Mouse (Mus musculus) bone marrow, adult 2 months (tissue): ENCODE data around the gene Myo16. TPM values are rescaled to one million over a fixed set of nuclear protein-coding genes. Genes with fewer than 3 reads are reported as not detected.

Experiments
- H3K27ac ChIP-seq: fragments of 200-500 bp; 2 replicates; pipeline ENCODE4 v1.5.1; 2012; ENCODE audit warnings: low read depth, mild to moderate bottlenecking, control low read depth, inconsistent platforms, low read length; ENCODE audit not compliant: control insufficient read depth, poor library complexity, insufficient read depth
- H3K4me1 ChIP-seq: fragments of 200-500 bp; 2 replicates; pipeline ENCODE4 v1.6.1; 2011; ENCODE audit warnings: low read length; ENCODE audit not compliant: control insufficient read depth, insufficient read depth
- H3K4me3 ChIP-seq: fragments of 200-500 bp; replicated peaks from 2 replicates; pipeline ENCODE3; 2011; ENCODE audit warnings: mild to moderate bottlenecking, low read depth, low read length, control low read depth; ENCODE audit not compliant: control insufficient read depth
- CTCF ChIP-seq: fragments of 200-500 bp; IDR thresholded peaks from 2 replicates; pipeline ENCODE4 v1.5.1; 2011; ENCODE audit warnings: low read length, control low read depth; ENCODE audit not compliant: control insufficient read depth, insufficient read depth
- POLR2A ChIP-seq: fragments of 200-500 bp; IDR thresholded peaks from 2 replicates; pipeline ENCODE4 v1.6.1; 2011; ENCODE audit warnings: low read depth, mild to moderate bottlenecking, control low read depth, low read length, borderline replicate concordance; ENCODE audit not compliant: control insufficient read depth
- WGBS: fragments of 180-500 bp; shearing (Covaris S2); methylation state at CpG from one replicate; pipeline ENCODE4 v1.1.7; 2018; 5-methylcytosine and 5-hydroxymethylcytosine counted together
- polyA plus RNA-seq: library from polyadenylated mRNA; stranded (reverse); fragments of >200 nt; gene quantifications from 2 replicates; pipeline ENCODE4 v1.2.4, GENCODE M21; 2011; ENCODE audit warnings: low replicate concordance; ENCODE audit not compliant: missing spikeins, insufficient read depth, insufficient read length

Myo16 gene
- polyA plus RNA-seq, 1 experiment: not detected

- TF ChIP-seq POLR2A (no peak), CTCF (no peak)
- Histone ChIP-seq H3K4me3 (no peak overlapping the region), H3K4me1 (no peaks in the 10 kb centered on the region), H3K27ac (no peak overlapping the region)
- 82% methylated on average over 4 of the region's 4 CpGs for WGBS
Observed at GRCm38 (mm10) chr8:10358711-10359110, 205.0 kb downstream of the Myo16 start.

GRCm38 (mm10) chr8:10362949-10363348 is 209.2 kb downstream of the Myo16 start:
- Histone ChIP-seq H3K4me1 (no peaks in the 10 kb centered on the region), H3K4me3 (no peak overlapping the region), H3K27ac (no peak overlapping the region)
- WGBS: 72% methylated on average over 2 of the region's 2 CpGs
- TF ChIP-seq CTCF (no peak), POLR2A (no peak)

GRCm38 (mm10) chr8:10363654-10364406 is 210.1 kb downstream of the Myo16 start:
- TF ChIP-seq CTCF (no peak), POLR2A (no peak)
- 59% methylated on average over 13 of the region's 13 CpGs for WGBS
- H3K27ac ChIP-seq: no peak overlapping the region
- H3K4me1 ChIP-seq: no peaks in the 10 kb centered on the region
- H3K4me3 ChIP-seq: no peak overlapping the region

- no peak overlapping the region for H3K27ac ChIP-seq
- WGBS: 89% methylated on average over 9 of the region's 9 CpGs
- H3K4me1 ChIP-seq: no peaks in the 10 kb centered on the region
- H3K4me3 ChIP-seq: no peak overlapping the region
- TF ChIP-seq CTCF: no peak
- TF ChIP-seq POLR2A: no peak
Observed at GRCm38 (mm10) chr8:10366141-10366540, 212.4 kb downstream of the Myo16 start.

GRCm38 (mm10) chr8:10372571-10372970 is 218.9 kb downstream of the Myo16 start:
- Histone ChIP-seq H3K27ac (no peak overlapping the region), H3K4me3 (no peak overlapping the region), H3K4me1 (no peaks in the 10 kb centered on the region)
- 79% methylated on average over 2 of the region's 2 CpGs for WGBS
- TF ChIP-seq POLR2A (no peak), CTCF (no peak)

- TF ChIP-seq CTCF (no peak), POLR2A (no peak)
- WGBS: 45% methylated on average over 1 of the region's 1 CpGs
- Histone ChIP-seq H3K4me1 (no peaks in the 10 kb centered on the region), H3K4me3 (no peak overlapping the region), H3K27ac (no peak overlapping the region)
Observed at GRCm38 (mm10) chr8:10387143-10387542, 233.4 kb downstream of the Myo16 start.

GRCm38 (mm10) chr8:10391096-10391683 is 237.5 kb downstream of the Myo16 start:
- 79% methylated on average over 7 of the region's 7 CpGs for WGBS
- H3K27ac ChIP-seq: no peak overlapping the region
- no peak for TF ChIP-seq POLR2A
- no peak for TF ChIP-seq CTCF

GRCm38 (mm10) chr8:10391913-10392312 is 238.2 kb downstream of the Myo16 start:
- Histone ChIP-seq H3K4me3 (no peak overlapping the region), H3K4me1 (no peaks in the 10 kb centered on the region), H3K27ac (no peak overlapping the region)
- 52% methylated on average over 6 of the region's 6 CpGs for WGBS
- TF ChIP-seq POLR2A (no peak), CTCF (no peak)

More at GRCm38 (mm10) chr8:10391096-10391683, 237.5 kb downstream of the Myo16 start:
- H3K4me3 ChIP-seq: no peak overlapping the region
- no peaks in the 10 kb centered on the region for H3K4me1 ChIP-seq
